ENCODE assay signal across 19 mouse cellular contexts in genomic region chr2:77758403-77759071, GRCm38 (mm10).
A peak's percentile ranks its signal among the peaks of the same experiment; 100 is the strongest.
DNase-seq lines count a peak whose midpoint lies in the region; ATAC-seq lines count a peak whose summit lies in the region.
"Had no signal": no experiment of that assay in that cellular context is flagged by ENCODE, and none has a peak within 500 bp of the region (broad histone marks: within the 10 kb centered on the region; RNA-seq: fewer than 3 reads in every experiment).

No protein-coding gene starts in this region.

- H3K4me2 ChIP-seq in embryonic facial prominence, embryonic 15.5 days (replicated peaks) = no peak overlapping the region
- no peak overlapping the region for H3K4me2 ChIP-seq in forebrain, embryonic 16.5 days (ENCODE audit: low read length)
- H3K4me2 ChIP-seq: embryonic facial prominence, embryonic 13.5 days; hindbrain, embryonic 14.5 days; liver, embryonic 12.5 days; lung, embryonic 15.5 days had no signal

- DNase-seq in embryonic facial prominence, embryonic 10.5 days (ENCODE audit: low spot score) = no peak
- peak; percentile 59 for DNase-seq in brain, adult 2 months (ENCODE audit: low read depth, low spot score)
- DNase-seq in left cerebral cortex, postnatal 36 days (ENCODE audit: low spot score in 2 of 2) = peak; percentile 45 to 51
- DNase-seq in urinary bladder, postnatal 14 days (ENCODE audit: low spot score) = no peak
- no peak for DNase-seq in cerebellum, adult 11-12 months
- DNase-seq in embryo, embryonic 9.5 days (ENCODE audit: extremely low spot score) = no peak
- DNase-seq: gastrocnemius, postnatal 25 days; heart, postnatal 10 days; kidney, postnatal 10 days; thymus, adult 2 months had no signal

- no peak overlapping the region for H3K4me3 ChIP-seq in embryonic facial prominence, embryonic 15.5 days (replicated peaks)
- H3K4me3 ChIP-seq in embryonic facial prominence, embryonic 10.5 days = no peak overlapping the region
- H3K4me3 ChIP-seq in forebrain, embryonic 16.5 days (replicated peaks; ENCODE audit: low read length) = no peak overlapping the region
- H3K4me3 ChIP-seq: embryonic facial prominence, embryonic 13.5 days; liver, embryonic 12.5 days; lung, embryonic 15.5 days had no signal

- no peaks in the 10 kb centered on the region for H3K27me3 ChIP-seq in embryonic facial prominence, embryonic 15.5 days
- no peaks in the 10 kb centered on the region for H3K27me3 ChIP-seq in embryonic facial prominence, embryonic 10.5 days (replicated peaks; ENCODE audit: low read depth, poor library complexity, severe bottlenecking)
- H3K27me3 ChIP-seq in forebrain, embryonic 16.5 days (replicated peaks; ENCODE audit: control insufficient read depth, insufficient read depth, low read length) = no peaks in the 10 kb centered on the region
- H3K27me3 ChIP-seq: embryonic facial prominence, embryonic 13.5 days; liver, embryonic 12.5 days; lung, embryonic 15.5 days had no signal

- no peaks in the 10 kb centered on the region for H3K9me3 ChIP-seq in embryonic facial prominence, embryonic 15.5 days (replicated peaks)
- H3K9me3 ChIP-seq in embryonic facial prominence, embryonic 10.5 days = no peaks in the 10 kb centered on the region
- H3K9me3 ChIP-seq in forebrain, embryonic 16.5 days (ENCODE audit: control insufficient read depth, low read length) = no peaks in the 10 kb centered on the region
- H3K9me3 ChIP-seq: embryonic facial prominence, embryonic 13.5 days; liver, embryonic 12.5 days; lung, embryonic 15.5 days had no signal

- WGBS in embryonic facial prominence, embryonic 15.5 days = 62% methylated on average over 15 of the region's 15 CpGs
- 82% methylated on average over 15 of the region's 15 CpGs for WGBS in embryonic facial prominence, embryonic 10.5 days
- WGBS in forebrain, embryonic 16.5 days = 63% methylated on average over 15 of the region's 15 CpGs

- ATAC-seq in embryonic facial prominence, embryonic 15.5 days (ENCODE audit: insufficient number of reproducible peaks, low FRiP score, low TSS enrichment, low read depth) = no peak
- peak; percentile 80 for ATAC-seq in forebrain, embryonic 16.5 days
- ATAC-seq: CD4-positive, CD25-positive, alpha-beta regulatory T cell, adult 4 months; intestine, embryonic 16.5 days; liver, embryonic 12.5 days had no signal

- H3K36me3 ChIP-seq in embryonic facial prominence, embryonic 15.5 days = no peaks in the 10 kb centered on the region
- H3K36me3 ChIP-seq in embryonic facial prominence, embryonic 10.5 days (replicated peaks) = no peaks in the 10 kb centered on the region
- no peaks in the 10 kb centered on the region for H3K36me3 ChIP-seq in forebrain, embryonic 16.5 days (ENCODE audit: control insufficient read depth, insufficient read depth)
- H3K36me3 ChIP-seq: embryonic facial prominence, embryonic 13.5 days; G1E; liver, embryonic 12.5 days; lung, embryonic 15.5 days had no signal

- peak overlapping the region; percentile 55; the same call in 1 of the 2 replicates for H3K27ac ChIP-seq in embryonic facial prominence, embryonic 15.5 days (replicated peaks)
- H3K27ac ChIP-seq in embryonic facial prominence, embryonic 10.5 days (replicated peaks) = no peak overlapping the region
- H3K27ac ChIP-seq in forebrain, embryonic 16.5 days (ENCODE audit: low read length) = no peak overlapping the region
- H3K27ac ChIP-seq: embryonic facial prominence, embryonic 13.5 days; hindbrain, embryonic 14.5 days; liver, embryonic 12.5 days; lung, embryonic 15.5 days had no signal

- no peak overlapping the region for H3K9ac ChIP-seq in embryonic facial prominence, embryonic 15.5 days
- no peak overlapping the region for H3K9ac ChIP-seq in forebrain, embryonic 16.5 days (replicated peaks; ENCODE audit: low read depth, low read length)
- H3K9ac ChIP-seq: embryonic facial prominence, embryonic 13.5 days; hindbrain, embryonic 14.5 days; liver, embryonic 12.5 days; lung, embryonic 15.5 days had no signal

- intact Hi-C loops in left cerebral cortex, postnatal 36 days (cut with DNase I) = no loop called here

- no peaks in the 10 kb centered on the region for H3K4me1 ChIP-seq in embryonic facial prominence, embryonic 15.5 days
- H3K4me1 ChIP-seq in embryonic facial prominence, embryonic 10.5 days = no peaks in the 10 kb centered on the region
- H3K4me1 ChIP-seq in forebrain, embryonic 16.5 days (replicated peaks; ENCODE audit: control insufficient read depth, insufficient read depth, low read length) = 0 out of 2 replicates have a peak, but pooled peaks cover 5% of the 10 kb centered on the region
- H3K4me1 ChIP-seq: embryonic facial prominence, embryonic 13.5 days; liver, embryonic 12.5 days; lung, embryonic 15.5 days had no signal

Comparison
In these comparisons a context has a peak if more than half of its experiments do, and no peak if none do; other contexts are left out.
1. DNase-seq: peak in brain, adult 2 months (single experiment) and left cerebral cortex, postnatal 36 days (2 of 2); none in embryonic facial prominence, embryonic 10.5 days (single experiment), urinary bladder, postnatal 14 days (single experiment), cerebellum, adult 11-12 months (single experiment) and embryo, embryonic 9.5 days (single experiment).